Mouse (Mus musculus): ENCODE measurements around the gene Gusb.

The Gusb gene

DNA sequence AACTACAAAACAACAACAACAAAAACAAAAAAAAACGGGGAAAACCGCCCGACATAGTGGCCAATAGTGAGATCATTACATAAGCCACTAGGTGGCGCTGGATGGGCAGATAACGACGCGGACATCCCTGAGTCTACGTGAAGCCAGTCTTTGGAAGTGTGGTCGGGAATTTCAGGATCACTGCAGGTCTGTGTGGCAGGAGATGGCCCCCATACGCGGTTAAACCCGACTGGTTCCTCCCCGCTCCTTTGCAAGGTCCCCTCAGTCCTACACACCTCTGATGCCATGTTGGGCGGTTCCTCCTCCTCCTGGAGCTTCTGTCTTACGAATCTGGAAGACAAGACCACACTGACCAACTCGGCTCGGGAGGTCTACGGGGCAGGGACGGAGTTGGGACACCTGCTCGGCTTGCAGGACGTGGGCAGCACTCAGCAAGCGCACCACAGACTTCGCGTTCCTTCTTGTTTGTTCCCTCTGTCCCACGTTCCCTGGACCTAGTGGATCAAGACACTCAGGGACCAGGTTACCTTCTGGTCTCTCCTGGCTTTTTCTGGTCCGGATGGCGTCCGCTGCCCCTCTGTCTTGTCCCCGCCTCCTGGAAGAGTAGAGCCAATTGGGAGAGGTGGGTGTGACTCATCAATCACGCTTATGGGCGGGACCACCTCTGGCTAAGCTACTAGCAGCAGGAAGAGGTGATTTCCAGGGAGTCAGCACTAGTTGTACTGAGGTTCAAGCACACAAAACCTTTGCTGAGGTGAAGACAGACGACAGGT lies 21.1 kb upstream of the Gusb start:
- peak; percentile 66 to 78 for DNase-seq

GRCm38 (mm10) chr5:130023067-130023766 lies 20.4 kb upstream of the Gusb start:
- DNase-seq, result no peak

DNA sequence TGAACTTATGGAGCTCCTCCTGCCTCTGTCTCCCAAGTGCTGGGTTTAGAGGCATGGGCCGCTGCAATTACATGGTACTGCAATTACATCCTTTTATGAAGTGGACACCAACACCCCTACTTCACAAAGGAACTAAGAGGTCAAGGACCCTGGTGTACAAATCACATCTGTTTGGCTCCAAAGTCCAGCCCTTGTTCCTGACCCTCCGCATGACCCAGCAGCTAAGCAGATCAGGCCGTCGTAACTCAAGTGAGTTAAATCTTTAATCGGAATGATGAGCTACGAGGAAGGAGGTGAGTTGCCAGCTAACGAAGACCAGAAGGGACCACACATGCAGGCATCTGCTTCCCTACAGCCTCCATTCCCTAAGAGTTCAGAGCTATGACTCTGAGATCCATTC lies 19.5 kb upstream of the Gusb start:
- DNase-seq, result no peak

- DNase-seq, result peak in 1 of 2 experiments; percentile 16
Observed at GRCm38 (mm10) chr5:130021361-130021966, 18.6 kb upstream of the Gusb start.

DNA sequence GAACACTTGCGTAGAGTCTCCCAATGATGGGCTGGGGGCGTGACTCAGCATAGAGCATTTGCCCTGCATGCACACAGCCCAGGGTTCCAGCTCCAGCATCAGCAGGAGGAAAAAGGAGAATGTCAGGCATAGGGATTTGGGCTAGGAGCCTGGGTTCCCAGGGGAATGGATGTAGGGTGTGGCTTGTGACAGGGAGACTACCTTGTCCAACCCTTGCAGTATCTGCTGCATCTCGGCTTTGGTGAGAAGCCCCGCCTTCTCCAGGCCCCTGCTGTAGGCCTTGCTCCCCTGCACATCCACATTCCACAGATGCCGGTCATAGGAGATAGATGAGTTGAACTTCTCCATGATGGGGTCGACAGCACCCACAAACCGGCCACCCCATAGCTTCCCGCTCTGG lies 16.6 kb upstream of the Gusb start:
- no peak for DNase-seq

GRCm38 (mm10) chr5:130015104-130015503 lies 12.3 kb upstream of the Gusb start:
- DNase-seq, result no peak

- no peak for DNase-seq
Observed at GRCm38 (mm10) chr5:130010961-130011360, 8.1 kb upstream of the Gusb start.

DNA sequence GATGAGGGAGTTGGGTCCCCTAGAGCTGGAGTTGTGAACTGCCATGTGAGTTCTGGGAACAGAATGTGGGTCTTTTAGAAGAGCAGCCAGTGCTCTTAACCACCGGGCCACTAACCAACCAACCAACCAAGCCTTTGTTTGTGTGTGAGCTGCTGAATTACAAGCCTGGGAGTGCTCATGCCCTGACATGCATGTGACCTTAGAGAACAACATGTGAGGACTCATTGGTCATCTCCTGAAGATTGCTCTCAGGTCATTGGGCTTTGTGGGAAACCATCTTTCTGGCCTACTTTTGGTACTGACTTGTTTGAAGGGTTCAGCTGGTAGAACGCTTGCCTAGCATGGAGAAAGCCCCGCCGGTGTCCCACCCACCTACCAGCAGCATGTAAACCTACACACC lies 6.9 kb upstream of the Gusb start:
- no peak for DNase-seq

GRCm38 (mm10) chr5:130008034-130008590 lies 5.3 kb upstream of the Gusb start:
- no peak for DNase-seq

DNA sequence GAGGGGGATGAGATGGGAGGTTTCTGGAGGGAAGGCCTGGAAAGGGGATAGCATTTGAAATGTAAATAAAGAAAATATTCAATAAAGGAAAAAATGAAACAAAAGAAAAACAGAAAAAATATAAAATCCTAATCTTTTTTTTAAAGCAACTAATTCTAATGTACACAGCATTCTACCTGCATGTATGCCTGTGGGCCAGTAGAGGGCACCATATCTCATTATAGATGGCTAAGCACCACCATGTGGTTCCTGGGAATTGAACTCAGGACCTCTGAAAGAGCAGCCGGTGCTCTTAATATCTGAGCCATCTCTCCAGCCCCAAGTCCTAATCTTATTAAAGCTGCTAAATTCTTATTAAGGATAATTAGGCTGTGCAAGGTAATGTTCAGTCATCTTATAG lies 4.5 kb upstream of the Gusb start:
- DNase-seq, result no peak

DNA sequence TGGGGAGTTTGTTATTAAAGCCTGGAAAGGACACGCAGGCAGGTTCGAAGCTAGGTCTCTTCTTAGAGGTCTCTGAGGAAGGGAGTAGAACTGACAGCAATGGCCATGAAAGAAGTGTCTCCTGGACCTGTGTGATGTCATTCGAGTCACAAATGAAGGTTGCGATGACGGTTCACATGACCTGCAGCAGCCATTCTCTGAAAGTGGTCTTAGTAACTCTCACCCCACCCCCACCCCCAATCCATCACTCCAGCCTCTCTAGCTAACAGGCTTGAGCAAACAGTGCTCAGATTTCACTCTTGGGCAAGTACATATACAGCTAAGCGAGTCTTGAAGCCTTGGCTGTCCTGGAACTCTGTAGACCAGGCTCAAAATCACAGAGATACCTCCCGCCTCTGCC lies 380 bp upstream of the Gusb start:
- no peak for DNase-seq

- DNase-seq, result no peak
Observed at GRCm38 (mm10) chr5:130001356-130001987, 1.4 kb downstream of the Gusb start.

GRCm38 (mm10) chr5:130000735-130001134 lies 2.1 kb downstream of the Gusb start:
- DNase-seq, result no peak

- peak; percentile 58 to 63 for DNase-seq
Observed at GRCm38 (mm10) chr5:129999097-129999496, 3.8 kb downstream of the Gusb start.

DNA sequence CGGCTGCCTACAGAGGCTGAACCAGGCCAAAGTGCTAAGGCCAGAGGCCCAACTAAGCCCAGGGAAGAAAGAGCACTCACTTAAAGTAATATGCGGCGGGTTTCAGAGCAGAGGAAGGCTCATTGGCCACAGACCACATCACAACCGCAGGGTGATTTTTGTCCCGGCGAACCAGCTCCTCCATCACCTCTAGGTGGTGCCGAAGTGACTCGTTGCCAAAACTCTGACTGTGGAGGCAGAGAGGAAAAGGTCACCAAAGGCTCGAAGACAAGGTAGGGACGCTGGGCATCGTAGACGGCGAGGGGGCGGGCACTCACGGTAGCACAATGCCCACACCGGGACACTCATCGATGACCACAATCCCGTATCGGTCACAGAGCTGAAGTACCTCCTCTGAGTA lies 5.1 kb downstream of the Gusb start:
- no peak for DNase-seq

DNA sequence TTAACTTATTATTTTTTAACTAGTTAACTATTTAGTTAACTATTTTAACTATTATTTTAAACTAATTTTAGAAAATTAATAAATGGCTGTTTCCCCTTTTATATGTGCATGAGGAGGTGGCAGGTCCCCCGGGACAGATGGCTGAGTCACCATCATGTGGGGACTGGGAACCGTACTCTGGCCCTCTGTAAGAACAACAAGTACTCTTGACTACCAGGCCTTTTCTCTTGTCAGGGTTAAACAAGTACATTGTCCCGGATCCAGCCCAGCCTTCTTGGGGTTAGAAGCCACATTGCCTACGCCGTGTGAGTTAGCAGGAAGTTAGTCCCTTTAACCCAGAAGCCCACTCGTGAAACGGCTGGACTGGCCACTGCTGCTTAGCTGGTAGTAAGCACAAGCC lies 7.9 kb downstream of the Gusb start:
- DNase-seq, result no peak

- no peak for DNase-seq
Observed at GRCm38 (mm10) chr5:129993374-129993773, 9.5 kb downstream of the Gusb start.

DNA sequence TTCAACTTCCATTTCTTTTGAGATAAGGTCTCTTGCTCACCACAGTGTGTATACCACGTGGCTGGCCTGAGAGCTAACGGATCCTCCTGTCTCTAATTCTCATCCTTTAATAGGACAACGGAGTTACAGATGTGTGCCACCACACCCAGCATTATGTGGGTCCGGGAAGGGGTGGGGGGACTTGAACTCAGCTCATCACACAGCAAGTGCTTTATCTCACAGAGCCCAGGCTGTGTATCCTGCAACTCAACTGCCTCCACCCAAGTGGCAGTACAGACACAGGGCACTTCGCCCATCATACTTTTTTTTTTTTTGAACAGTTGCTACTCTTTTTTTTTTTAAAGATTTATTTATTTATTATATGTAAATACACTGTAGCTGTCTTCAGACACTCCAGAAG lies 11.0 kb downstream of the Gusb start:
- no peak for DNase-seq

DNA sequence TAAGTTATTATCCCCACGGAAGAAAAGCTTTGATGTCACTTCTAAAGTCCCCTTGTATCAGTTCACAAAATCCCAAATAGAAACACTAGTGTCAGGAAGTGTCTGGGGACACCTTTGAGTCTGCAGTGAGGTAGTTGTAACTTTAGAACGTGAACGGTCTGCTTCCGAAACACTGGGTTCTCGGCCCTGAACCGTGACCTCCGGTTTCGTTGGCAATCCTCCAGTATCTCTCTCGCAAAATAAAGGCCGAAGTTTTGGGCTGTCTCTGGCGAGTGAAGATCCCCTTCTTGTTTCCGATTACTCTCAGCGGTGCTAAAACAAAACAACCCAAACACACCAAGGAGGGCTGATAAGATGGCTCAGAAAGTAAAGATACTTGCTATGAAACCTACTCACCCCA lies 13.5 kb downstream of the Gusb start:
- DNase-seq, result no peak

DNA sequence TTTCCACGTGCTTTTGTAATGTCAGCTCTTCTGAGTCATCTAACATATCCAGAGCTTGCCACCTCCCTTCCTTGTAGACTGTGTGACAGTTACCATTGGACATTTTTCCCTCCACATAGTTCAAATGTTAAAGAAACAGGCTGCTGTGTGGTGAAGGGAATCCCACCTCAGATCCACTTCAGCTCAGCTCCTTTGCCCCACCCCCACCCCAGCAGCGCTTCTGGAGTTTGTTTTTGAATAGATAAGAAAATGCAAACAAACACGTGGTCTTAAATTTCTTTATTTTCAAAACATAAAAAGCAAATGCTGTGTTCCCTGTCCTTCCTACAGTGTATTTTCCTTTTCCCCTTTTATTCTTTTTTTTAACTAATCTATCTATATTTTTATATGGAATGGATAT lies 22.6 kb downstream of the Gusb start:
- DNase-seq, result no peak

- no peak for DNase-seq
Observed at GRCm38 (mm10) chr5:129978608-129979007, 24.2 kb downstream of the Gusb start.

DNA sequence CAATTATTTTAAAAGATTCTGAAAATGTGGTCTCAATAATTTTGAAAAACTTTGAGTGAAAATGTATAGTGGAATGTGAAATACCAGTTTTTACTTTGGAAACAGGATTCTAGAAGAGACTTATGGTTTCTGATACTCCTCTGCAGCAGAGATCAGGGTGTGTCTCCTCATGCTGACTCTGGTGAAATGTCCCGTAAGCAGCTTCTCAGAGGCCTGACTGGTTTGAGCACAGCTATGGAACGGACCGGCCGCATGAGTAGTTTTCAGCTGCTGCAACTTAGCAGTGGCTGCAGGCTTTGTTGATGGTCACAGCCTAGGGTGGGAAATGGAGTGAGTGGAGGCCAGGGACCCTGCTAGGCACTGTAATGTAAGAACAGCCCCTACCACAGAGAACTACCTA lies 25.1 kb downstream of the Gusb start:
- DNase-seq, result no peak

DNA sequence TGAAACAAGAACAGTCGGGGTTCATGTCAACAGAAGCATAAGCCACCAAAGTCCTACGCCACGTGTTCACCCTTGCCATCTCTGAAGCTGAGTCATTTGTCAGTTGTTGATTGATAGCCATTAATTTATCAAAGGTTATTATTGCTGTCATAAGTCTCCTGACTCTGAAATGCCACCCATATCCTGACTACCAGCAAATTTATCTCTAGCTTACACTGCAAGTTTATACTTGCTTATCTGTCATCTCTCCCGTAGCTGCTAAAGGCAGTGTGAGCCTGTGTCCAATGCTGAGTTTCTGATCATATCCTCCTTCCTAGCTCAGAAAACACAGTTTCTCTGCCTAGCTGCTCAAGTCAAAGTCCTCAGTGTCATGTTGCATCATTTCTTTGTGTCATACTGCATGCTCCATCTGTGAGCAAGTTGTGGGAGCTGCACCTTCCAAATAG lies 28.0 kb downstream of the Gusb start:
- DNase-seq, result no peak

Data from cerebellum, postnatal 36 days (tissue).